In genomic region chr10:99285759-99286158, GRCm38 (mm10) we compare ENCODE assay signal across 12 mouse cellular contexts. TPM values are rescaled to one million over a fixed set of nuclear protein-coding genes. Genes with fewer than 3 reads are reported as not detected.
DNase-seq lines count a peak whose midpoint lies in the region; ATAC-seq and TF ChIP-seq lines count a peak whose summit lies in the region.
"Had no signal": no experiment of that assay in that cellular context is flagged by ENCODE, and none has a peak within 500 bp of the region (broad histone marks: within the 10 kb centered on the region; RNA-seq: fewer than 3 reads in every experiment).

No protein-coding gene starts in this region.

- peak overlapping the region; percentile 58 for H3K4me2 ChIP-seq in heart, embryonic 12.5 days
- H3K4me2 ChIP-seq: hindbrain, embryonic 15.5 days; neural tube, embryonic 12.5 days had no signal

- peak overlapping the region; percentile 91 for H3K27ac ChIP-seq in heart, embryonic 12.5 days (ENCODE audit: poor library complexity, severe bottlenecking)
- peak overlapping the region; percentile 77 for H3K27ac ChIP-seq in embryonic facial prominence, embryonic 10.5 days (replicated peaks)
- H3K27ac ChIP-seq: hindbrain, embryonic 15.5 days; liver, embryonic 14.5 days; neural tube, embryonic 12.5 days had no signal

- H3K27me3 ChIP-seq in heart, embryonic 12.5 days (replicated peaks): no peaks in the 10 kb centered on the region
- peaks cover 7% of the 10 kb centered on the region for H3K27me3 ChIP-seq in E14TG2a.4 (ENCODE audit: insufficient read depth, low read length)
- no peaks in the 10 kb centered on the region for H3K27me3 ChIP-seq in embryonic facial prominence, embryonic 10.5 days (replicated peaks; ENCODE audit: low read depth, poor library complexity, severe bottlenecking)
- H3K27me3 ChIP-seq: hindbrain, embryonic 15.5 days; neural tube, embryonic 12.5 days had no signal

- H3K4me1 ChIP-seq in heart, embryonic 12.5 days (replicated peaks): peaks cover 41% of the 10 kb centered on the region
- peaks cover 65% of the 10 kb centered on the region for H3K4me1 ChIP-seq in E14TG2a.4 (replicated peaks; ENCODE audit: low read depth, low read length)
- H3K4me1 ChIP-seq in embryonic facial prominence, embryonic 10.5 days: peaks cover 64% of the 10 kb centered on the region

- H3K36me3 ChIP-seq in heart, embryonic 12.5 days: no peaks in the 10 kb centered on the region
- no peaks in the 10 kb centered on the region for H3K36me3 ChIP-seq in E14TG2a.4 (ENCODE audit: insufficient read depth, low read length)
- H3K36me3 ChIP-seq in embryonic facial prominence, embryonic 10.5 days (replicated peaks): no peaks in the 10 kb centered on the region
- H3K36me3 ChIP-seq: hindbrain, embryonic 15.5 days; neural tube, embryonic 12.5 days had no signal

- WGBS in heart, embryonic 12.5 days: 7% methylated on average over 8 of the region's 8 CpGs
- WGBS in embryonic facial prominence, embryonic 10.5 days: 12% methylated on average over 8 of the region's 8 CpGs

- TF ChIP-seq CTCF in E14TG2a.4 (conservative IDR thresholded peaks at IDR 0.05; ENCODE audit: low read length): no peak

- no peak for DNase-seq in heart, postnatal 25 days (ENCODE audit: low spot score)
- DNase-seq in embryonic facial prominence, embryonic 10.5 days (ENCODE audit: low spot score): peak; percentile 71
- peak; percentile 52 to 57 for DNase-seq in kidney, postnatal 25 days
- no peak for DNase-seq in cerebellum, postnatal 25 days
- no peak for DNase-seq in frontal cortex, adult 2 months (ENCODE audit: extremely low spot score in 1 of 2, low spot score in 1 of 2)
- DNase-seq in spleen, adult 12 weeks (ENCODE audit: low spot score): no peak
- DNase-seq: cerebellum, adult 2 months had no signal

- no peak overlapping the region for H3K9ac ChIP-seq in heart, embryonic 12.5 days
- H3K9ac ChIP-seq: hindbrain, embryonic 15.5 days; liver, embryonic 14.5 days; neural tube, embryonic 12.5 days had no signal

- no peaks in the 10 kb centered on the region for H3K9me3 ChIP-seq in heart, embryonic 12.5 days (replicated peaks)
- no peaks in the 10 kb centered on the region for H3K9me3 ChIP-seq in E14TG2a.4 (ENCODE audit: low read length)
- H3K9me3 ChIP-seq in embryonic facial prominence, embryonic 10.5 days: no peaks in the 10 kb centered on the region
- H3K9me3 ChIP-seq: hindbrain, embryonic 15.5 days; neural tube, embryonic 12.5 days had no signal

- no peak overlapping the region for H3K4me3 ChIP-seq in heart, embryonic 12.5 days
- 0 out of 2 replicates have a peak overlapping the region, but pooled peaks have one; percentile 4 for H3K4me3 ChIP-seq in E14TG2a.4 (replicated peaks; ENCODE audit: low read length)
- H3K4me3 ChIP-seq in embryonic facial prominence, embryonic 10.5 days: no peak overlapping the region
- H3K4me3 ChIP-seq: hindbrain, embryonic 15.5 days; neural tube, embryonic 12.5 days had no signal

- ATAC-seq in heart, embryonic 12.5 days (ENCODE audit: insufficient number of reproducible peaks, low FRiP score): 0 out of 2 replicates have a peak, but pooled peaks have one; percentile 23

- intact Hi-C loops in heart, postnatal 25 days (cut with DNase I): loop anchor here (5.0 kb wide), 1 partner anchor 42 kb away; no protein-coding TSS in a partner anchor

RNA-seq across cellular contexts. Expression of gene Dusp6, which starts 22.7 kb away (rescaled TPM):
- 52.6 and 57.1 TPM in 2 replicates for polyA plus RNA-seq in heart, embryonic 12.5 days (2016; fragmentation: Nextera tagmentation; extraction: Ambion mirVana)
- 10 to 100 TPM; 18.5 to 19.5 TPM for total RNA-seq in heart, postnatal 25 days (2021)
- 122 and 131 TPM in 2 replicates for polyA plus RNA-seq in embryonic facial prominence, embryonic 10.5 days (2016; fragmentation: Nextera tagmentation; extraction: Ambion mirVana)
- polyA plus RNA-seq in frontal cortex, adult 2 months (2012; rRNA removed): 50.5 and 60.8 TPM in 2 replicates

Comparison
In these comparisons a context has a peak if more than half of its experiments do, and no peak if none do; other contexts are left out.
1. DNase-seq: peak in embryonic facial prominence, embryonic 10.5 days (single experiment) and kidney, postnatal 25 days (2 of 2); none in heart, postnatal 25 days (single experiment), cerebellum, postnatal 25 days (0 of 2), frontal cortex, adult 2 months (0 of 2) and spleen, adult 12 weeks (single experiment).